Mouse (Mus musculus): ENCODE data around the gene Il1b.

The Il1b gene

GRCm38 (mm10) chr2:129368106-129368505, 2.8 kb downstream of the Il1b start:
- DNase-seq: no peak

GRCm38 (mm10) chr2:129367246-129367645, 3.7 kb downstream of the Il1b start:
- DNase-seq: no peak

GRCm38 (mm10) chr2:129360975-129361560, 9.9 kb downstream of the Il1b start:
- DNase-seq: no peak

GRCm38 (mm10) chr2:129360197-129360596, 10.7 kb downstream of the Il1b start:
- peak; percentile 86 for DNase-seq

- no peak for DNase-seq
These were observed 32.8 kb downstream of the Il1b start for GRCm38 (mm10) chr2:129338138-129338621.

- DNase-seq: no peak
These were observed 37.5 kb downstream of the Il1b start for GRCm38 (mm10) chr2:129333471-129333870.

GRCm38 (mm10) chr2:129330540-129330939, 40.4 kb downstream of the Il1b start:
- no peak for DNase-seq

- DNase-seq: no peak
These were observed 40.9 kb downstream of the Il1b start for GRCm38 (mm10) chr2:129330024-129330423.

- no peak for DNase-seq
These were observed 42.7 kb downstream of the Il1b start for GRCm38 (mm10) chr2:129328238-129328637.

GRCm38 (mm10) chr2:129324216-129324615, 46.7 kb downstream of the Il1b start:
- DNase-seq: no peak

GRCm38 (mm10) chr2:129322117-129322635, 48.8 kb downstream of the Il1b start:
- peak; percentile 56 for DNase-seq

- peak; percentile 43 for DNase-seq
These were observed 50.8 kb downstream of the Il1b start for GRCm38 (mm10) chr2:129320033-129320605.

GRCm38 (mm10) chr2:129315831-129316230, 55.1 kb downstream of the Il1b start:
- no peak for DNase-seq

- DNase-seq: no peak
These were observed 56.1 kb downstream of the Il1b start for GRCm38 (mm10) chr2:129314880-129315279.
